Mouse (Mus musculus): ENCODE results near the gene Tnfsf13. TPM values are rescaled to one million over a fixed set of nuclear protein-coding genes. Genes with fewer than 3 reads are reported as not detected.
A peak's percentile ranks its signal among the peaks of the same experiment; 100 is the strongest.
"Not testable (repeated sequence)": the region's sequence is repeated elsewhere in the genome, so short reads cannot be mapped to it uniquely, and the experiment has no call there.

Gene Tnfsf13
- polyA plus RNA-seq (2012; rRNA removed) = 14.4 and 16.2 TPM in 2 replicates

DNA sequence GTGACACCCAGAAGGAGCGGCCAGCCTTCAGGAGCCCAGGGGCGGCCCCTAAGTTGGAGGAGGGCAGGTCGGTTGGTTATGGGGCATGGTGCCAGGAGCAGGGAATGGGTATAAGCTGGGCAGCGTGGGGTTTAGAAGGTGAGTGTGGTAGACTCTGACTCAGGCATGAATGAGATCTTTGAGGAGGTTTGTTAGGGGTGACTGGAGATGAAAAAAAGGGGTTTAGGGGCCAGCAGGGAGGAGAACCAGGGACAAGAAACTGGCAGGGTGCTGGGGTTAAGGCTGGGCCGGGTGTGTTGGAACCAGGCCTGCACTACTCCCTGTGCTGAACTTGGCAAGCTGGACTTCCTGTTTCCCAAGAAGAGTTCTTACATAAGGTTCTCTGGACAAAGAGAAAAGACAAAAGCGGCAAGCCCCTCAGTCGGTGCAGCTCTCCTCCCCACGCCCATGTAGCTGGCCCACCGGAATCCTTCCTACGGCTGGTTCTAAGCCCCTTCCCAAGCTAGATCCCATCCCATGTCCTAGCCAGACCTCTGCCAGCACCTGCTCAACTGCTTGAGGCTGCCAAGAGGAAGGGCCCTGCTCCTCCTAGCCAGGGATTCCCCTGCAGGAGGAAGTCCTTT, at the start of gene Tnfsf13:
Gene Tnfsf13 (minus strand): TSS at position 259 of the 623 bp plus-strand sequence.
- DNase-seq (ENCODE audit: low read depth, low spot score) = peak; percentile 62
- WGBS = 12% methylated on average over 10 of the region's 10 CpGs

GRCm38 (mm10) chr11:69731408-69731807, 45.8 kb upstream of the Tnfsf13 start:
- 51% methylated on average over 3 of the region's 3 CpGs for WGBS
- not testable (repeated sequence) for DNase-seq (ENCODE audit: low read depth, low spot score)

- WGBS = 38% methylated on average over 3 of the region's 3 CpGs
- DNase-seq (ENCODE audit: low read depth, low spot score) = peak; percentile 33
Measured at GRCm38 (mm10) chr11:69729063-69729462, 43.5 kb upstream of the Tnfsf13 start.

DNA sequence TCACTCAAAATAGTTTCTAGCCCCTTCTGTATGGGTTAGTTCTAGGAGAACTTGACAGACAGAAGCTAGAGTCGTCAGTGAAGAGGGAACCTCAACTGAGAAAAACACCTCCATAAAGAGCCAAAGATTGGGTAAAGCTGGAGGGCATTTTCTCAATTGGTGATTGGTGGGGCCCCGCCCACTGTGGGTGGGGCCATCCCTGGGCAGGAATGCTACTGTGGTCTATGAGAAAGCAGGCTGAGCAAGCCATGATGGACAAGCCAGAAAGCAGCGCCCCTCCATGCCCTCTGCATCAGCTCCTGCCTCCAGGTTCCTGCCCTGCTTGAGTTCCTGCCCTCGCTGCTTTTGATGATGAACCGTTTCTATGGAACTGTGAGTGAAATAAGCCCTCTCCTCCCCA, 40.4 kb upstream of the Tnfsf13 start:
- DNase-seq (ENCODE audit: low read depth, low spot score) = no peak
- WGBS = 33% methylated on average over 5 of the region's 5 CpGs

GRCm38 (mm10) chr11:69723074-69723473, 37.5 kb upstream of the Tnfsf13 start:
- no peak for DNase-seq (ENCODE audit: low read depth, low spot score)
- 32% methylated on average over 2 of the region's 2 CpGs for WGBS

- WGBS = 48% methylated on average over 6 of the region's 6 CpGs
- no peak for DNase-seq (ENCODE audit: low read depth, low spot score)
Measured at GRCm38 (mm10) chr11:69720852-69721251, 35.3 kb upstream of the Tnfsf13 start.

GRCm38 (mm10) chr11:69719423-69719822, 33.8 kb upstream of the Tnfsf13 start:
- 77% methylated on average over 6 of the region's 6 CpGs for WGBS
- DNase-seq (ENCODE audit: low read depth, low spot score) = no peak

- DNase-seq (ENCODE audit: low read depth, low spot score) = no peak
- WGBS = 23% methylated on average over 15 of the region's 15 CpGs
Measured at GRCm38 (mm10) chr11:69718661-69719060, 33.1 kb upstream of the Tnfsf13 start.

DNA sequence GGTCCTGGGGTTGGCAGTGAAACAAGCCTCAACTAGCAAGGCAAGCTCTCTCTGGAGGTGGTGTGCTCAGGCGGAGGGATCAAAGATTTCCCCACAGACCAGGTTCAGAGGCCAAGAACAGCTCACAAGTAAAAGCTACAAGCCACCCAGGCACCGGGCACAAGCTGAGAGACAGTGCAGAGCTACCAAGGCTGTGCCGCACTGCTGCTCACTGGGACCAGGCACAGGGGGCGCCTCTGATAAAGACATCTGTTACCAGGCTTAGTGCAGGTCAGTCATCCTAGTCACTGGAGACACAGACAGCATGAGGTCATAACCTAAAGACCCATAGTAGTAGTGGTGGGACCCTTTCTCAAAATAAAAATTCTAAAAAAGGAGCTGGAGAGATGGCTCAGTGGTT, 31.4 kb upstream of the Tnfsf13 start:
- WGBS = 77% methylated on average over 4 of the region's 4 CpGs

GRCm38 (mm10) chr11:69715929-69716328, 30.3 kb upstream of the Tnfsf13 start:
- WGBS = 32% methylated on average over 5 of the region's 5 CpGs
- DNase-seq (ENCODE audit: low read depth, low spot score) = no peak

More for the DNA sequence above, 31.4 kb upstream of the Tnfsf13 start:
- no peak for DNase-seq (ENCODE audit: low read depth, low spot score)

DNA sequence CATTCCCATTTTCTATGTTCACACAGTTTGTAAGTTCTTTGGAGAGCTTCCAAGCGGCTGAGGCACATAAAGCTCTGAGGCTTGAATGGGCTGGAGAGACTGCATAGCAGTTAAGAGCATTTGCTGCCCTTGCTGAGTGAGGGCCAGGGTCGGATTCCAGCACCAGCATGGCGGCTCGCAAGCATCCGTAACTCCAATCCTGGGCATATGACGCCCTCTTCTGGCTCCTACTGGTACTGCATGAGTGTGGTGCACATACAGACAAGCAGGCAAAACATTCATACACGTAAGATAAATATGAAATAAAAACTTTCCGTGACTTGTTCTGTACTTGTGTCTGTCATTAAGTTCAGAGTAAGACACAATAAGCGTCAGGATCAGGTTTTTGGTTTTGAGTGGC, 29.9 kb upstream of the Tnfsf13 start:
- no peak for DNase-seq (ENCODE audit: low read depth, low spot score)
- WGBS = 70% methylated on average over 9 of the region's 9 CpGs

DNA sequence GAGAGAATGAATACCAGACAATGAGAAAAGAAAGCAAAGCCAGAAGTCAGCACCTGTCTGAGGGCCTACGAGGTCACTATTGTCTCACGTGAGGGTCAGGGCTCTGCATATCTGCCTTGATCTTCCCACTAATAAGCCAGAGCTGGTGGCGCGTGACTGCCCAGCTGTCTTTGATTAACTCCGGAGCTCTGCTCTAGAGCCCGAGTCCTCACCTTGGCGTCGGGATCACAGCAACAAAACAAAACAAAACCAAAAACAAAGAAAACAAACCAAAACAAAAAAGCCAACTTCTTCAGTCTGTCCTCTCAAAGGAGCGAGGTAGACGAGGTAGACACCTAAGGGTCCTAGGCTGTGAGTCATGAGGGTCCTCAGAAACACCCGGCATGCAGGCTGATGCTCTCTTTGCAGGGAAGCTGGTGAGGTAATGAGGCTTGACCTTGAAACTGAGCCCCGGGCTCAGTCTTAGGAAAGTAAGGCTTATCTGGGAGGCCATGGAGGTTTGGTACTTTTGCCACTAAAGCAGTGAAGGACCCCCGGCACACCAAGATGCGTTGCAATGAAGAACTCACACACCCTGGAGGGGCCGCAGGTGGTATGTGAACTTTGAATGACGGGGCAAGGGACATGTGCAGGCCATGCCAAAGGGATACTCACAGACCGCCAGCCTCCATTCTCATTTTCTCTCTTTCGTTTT, 29.2 kb upstream of the Tnfsf13 start:
- WGBS = 85% methylated on average over 18 of the region's 18 CpGs
- no peak for DNase-seq (ENCODE audit: low read depth, low spot score)

DNA sequence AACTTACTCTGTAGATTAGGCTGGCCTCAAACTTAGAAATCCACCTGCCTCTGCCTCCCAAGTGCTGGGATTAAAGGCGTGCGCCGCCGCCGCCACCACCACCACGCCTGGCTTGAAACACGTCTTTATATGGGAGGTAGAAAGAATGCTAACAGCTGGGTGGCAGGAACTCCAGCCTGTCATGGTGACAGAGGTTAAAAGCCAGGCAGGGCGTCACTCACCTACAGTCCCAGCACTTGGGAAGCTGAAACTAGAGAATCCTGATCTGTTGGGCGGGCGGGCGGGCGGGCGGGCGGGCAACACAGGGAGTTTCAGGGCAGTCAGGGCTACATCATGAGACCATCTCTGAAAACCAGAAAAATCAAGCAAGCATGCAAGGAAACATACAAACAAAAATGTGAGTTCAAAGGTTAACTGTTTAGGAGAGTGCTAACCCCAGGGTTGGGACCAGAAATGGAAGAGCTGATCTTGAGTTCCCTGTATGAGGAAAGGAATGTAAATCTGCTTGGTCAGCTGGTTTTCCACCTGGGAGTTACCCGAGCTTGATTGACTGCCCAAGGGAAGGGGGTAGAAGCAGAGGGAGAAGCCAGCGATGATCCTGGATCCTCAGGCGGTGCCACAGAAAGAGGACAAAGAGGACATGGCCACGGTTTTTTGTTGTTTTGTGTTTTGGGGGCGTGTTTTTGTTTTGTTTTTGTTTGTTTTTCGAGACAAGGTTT, 27.5 kb upstream of the Tnfsf13 start:
- 81% methylated on average over 20 of the region's 20 CpGs for WGBS
- DNase-seq (ENCODE audit: low read depth, low spot score) = no peak

GRCm38 (mm10) chr11:69711082-69711481, 25.5 kb upstream of the Tnfsf13 start:
- DNase-seq (ENCODE audit: low read depth, low spot score) = no peak
- WGBS = 83% methylated on average over 2 of the region's 2 CpGs

- no peak for DNase-seq (ENCODE audit: low read depth, low spot score)
- WGBS = 83% methylated on average over 3 of the region's 3 CpGs
Measured at GRCm38 (mm10) chr11:69710470-69710869, 24.9 kb upstream of the Tnfsf13 start.

DNA sequence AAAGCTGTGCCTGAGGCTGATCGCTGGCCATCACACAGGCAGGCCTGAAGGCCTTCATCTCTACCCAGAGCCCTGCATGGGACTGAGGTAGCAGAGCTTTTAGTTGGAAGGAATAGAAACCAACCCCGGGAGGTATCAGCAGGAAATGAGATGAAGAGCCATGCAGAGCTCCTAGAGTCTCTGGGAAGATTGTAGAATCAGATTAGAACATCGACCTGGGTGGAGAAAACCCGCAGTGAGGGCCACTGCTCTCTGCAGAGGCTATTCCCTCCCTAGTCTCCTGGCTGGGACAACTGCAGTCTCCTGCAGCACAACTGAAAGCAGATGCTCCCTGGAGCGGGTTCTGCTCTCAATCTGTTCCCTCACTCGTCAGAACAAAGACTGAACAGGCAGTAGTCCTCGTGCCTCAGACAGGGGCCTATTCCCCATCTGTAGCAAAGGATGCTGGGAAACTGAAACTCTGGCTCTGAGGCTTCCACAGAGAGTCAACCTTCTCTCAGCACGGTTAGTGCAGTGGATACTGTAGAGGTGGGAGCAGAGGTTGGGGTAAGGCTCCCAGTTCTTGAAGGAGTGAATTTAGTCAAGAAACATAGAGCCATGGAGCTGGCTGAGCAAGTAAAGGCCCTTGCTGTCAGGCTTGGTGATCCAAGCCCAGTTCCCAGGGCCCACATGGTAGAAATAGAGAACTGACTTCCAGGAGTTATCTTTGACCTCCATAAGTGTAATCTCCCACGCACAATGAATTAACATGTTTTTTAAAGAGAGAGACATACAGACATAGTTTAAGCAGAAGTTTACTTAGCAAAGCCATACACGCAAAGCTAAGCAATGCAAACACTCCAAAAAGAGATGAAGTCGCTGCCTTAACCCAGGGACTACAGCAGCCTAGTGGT, 24.2 kb upstream of the Tnfsf13 start:
- 68% methylated on average over 11 of the region's 11 CpGs for WGBS
- no peak for DNase-seq (ENCODE audit: low read depth, low spot score)

DNA sequence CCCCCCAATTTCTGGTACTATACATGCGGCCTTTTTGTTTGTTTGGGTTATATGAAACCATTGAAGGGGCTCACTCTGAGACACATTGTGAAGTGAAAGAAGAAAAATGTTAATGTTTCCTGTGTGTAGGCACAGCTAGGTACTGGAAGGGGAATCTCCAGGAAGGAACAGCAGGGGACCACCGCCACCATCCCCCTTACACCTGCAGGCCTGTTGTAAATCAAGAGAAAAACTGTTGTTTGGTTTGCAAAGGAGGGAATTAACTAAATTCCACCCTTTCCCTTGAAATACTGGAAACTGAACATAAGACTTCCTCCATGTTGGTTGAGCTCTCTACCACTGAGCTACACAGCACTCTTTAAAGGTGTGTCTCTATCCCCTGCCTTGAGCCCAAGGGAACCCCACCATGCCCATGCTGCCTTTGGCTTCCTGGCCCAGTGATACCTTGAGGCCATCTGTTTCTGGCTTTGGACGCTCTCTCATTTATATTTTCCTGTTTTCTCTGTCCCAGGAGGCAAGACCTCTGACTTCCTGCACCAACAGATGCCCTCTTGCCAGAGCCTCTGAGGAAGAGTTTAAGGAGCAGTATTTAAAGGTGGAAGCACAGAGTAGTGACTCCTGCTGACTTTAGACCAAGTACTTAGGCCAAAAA, 23.2 kb upstream of the Tnfsf13 start:
- no peak for DNase-seq (ENCODE audit: low read depth, low spot score)
- 91% methylated on average over 3 of the region's 3 CpGs for WGBS

DNA sequence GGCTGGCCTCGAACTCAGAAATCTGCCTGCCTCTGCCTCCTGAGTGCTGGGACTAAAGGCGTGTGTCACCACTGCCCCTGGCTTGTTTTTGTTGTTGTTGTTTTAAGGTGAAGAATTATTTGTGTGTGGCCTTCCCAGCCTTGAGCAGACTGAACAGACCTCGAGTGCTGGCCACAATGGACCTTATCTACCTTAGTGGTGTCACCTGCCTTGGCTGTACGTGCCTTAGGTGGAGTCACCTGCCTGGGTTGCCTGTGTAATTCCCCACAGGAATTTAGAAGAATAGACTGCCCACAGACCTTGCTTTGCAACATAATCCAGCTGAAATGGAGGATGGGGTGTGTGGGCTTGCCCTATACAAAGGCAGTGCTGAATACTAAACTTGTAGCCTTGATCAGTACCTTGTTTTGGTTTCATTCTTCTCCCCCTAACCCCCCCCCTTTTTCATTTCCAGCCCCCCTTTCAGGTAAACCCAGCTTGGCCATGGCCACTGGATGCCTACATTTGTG, 22.3 kb upstream of the Tnfsf13 start:
- 89% methylated on average over 4 of the region's 4 CpGs for WGBS
- no peak for DNase-seq (ENCODE audit: low read depth, low spot score)

DNA sequence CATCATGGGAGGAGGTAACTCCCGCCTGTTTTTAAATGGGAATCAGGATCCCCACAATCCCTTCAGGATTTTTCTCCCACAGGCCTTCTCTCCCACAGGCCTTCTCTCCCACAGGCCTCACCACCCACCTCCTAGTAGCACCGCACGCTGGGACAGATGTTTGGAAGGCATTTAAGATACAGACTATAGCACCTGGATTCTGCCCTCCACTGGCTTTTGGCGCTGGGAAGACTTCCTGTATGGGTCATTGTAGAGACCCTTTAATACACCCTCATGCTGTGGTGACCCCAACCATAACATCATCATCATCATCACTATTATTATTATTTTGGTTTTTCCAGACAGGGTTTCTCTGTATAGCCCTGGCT, 21.9 kb upstream of the Tnfsf13 start:
- DNase-seq (ENCODE audit: low read depth, low spot score) = no peak
- 89% methylated on average over 4 of the region's 4 CpGs for WGBS

Data from large intestine, adult 2 months (tissue).